Mouse (Mus musculus): ENCODE measurements around the gene Zc3hav1. TPM values are rescaled to one million over a fixed set of nuclear protein-coding genes. Genes with fewer than 3 reads are reported as not detected.

Gene Zc3hav1
- polyA plus RNA-seq (2012; rRNA removed): 14.9 and 34.7 TPM in 2 replicates

DNA sequence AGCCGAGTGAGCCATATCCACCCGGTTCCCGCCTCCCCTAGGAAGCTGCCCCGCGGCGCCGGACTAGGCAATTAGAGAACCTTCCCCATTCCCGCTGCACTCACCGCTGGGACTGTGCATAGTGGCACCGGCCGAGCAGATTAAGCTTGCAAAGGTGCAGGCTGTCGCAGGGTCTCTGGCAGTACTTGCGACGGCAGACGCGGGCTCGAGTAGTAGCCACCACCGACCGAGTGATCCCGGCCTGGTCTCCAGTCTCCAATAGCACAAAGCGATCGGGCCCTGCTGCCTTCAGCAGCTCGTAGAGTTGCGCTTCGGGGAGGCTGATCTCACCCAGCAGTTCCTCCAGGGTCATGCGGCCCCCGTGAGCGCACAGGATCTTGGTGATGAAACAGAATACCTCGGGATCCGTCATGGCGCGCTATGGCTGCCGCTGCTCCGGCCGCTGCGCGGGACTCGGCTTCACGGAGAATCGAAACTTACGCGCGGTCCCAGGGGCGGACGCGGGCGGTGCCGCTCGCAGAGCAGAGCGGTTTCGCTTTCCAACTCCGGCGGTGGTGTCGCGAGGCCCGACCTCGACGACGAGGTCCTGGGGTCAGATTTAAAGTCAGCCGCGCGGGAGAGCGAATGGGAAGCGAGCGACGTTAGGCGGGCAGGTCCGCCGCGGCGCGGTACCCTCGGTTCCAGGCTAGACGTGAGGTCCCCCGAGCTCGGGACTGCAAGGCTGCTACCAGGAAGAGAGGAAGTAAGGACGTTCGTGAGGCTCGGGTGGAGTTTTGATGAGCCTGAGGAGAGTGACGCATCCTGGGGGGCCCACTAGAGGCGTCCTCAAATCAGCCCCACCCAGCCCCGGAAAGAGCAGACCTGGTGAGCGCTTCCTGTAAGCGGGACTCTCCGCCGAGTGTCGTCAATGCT is at the start of gene Zc3hav1:
TSS of gene Zc3hav1 (minus strand) at position 793 of the 912 bp plus-strand sequence.
- no peak for TF ChIP-seq CTCF (IDR thresholded peaks at IDR 0.05; ENCODE audit: extremely low read depth, insufficient read length, insufficient replicate concordance, low read depth, low read length)
- TF ChIP-seq POLR2A (IDR thresholded peaks at IDR 0.05; ENCODE audit: low read depth, low read length): peak; percentile 72
- Histone ChIP-seq H3K27me3 (ENCODE audit: control insufficient read depth, insufficient read depth, low read length) (no peaks in the 10 kb centered on the region), H3K36me3 (ENCODE audit: control insufficient read depth, insufficient read depth, low read length) (no peaks in the 10 kb centered on the region), H3K4me1 (ENCODE audit: control insufficient read depth, insufficient read depth, insufficient read length, low read length) (peaks cover 14% of the 10 kb centered on the region; the same call in 1 of the 2 replicates), H3K27ac (ENCODE audit: insufficient read depth, low read depth, low read length) (peak within 1 kb of the TSS; percentile 97), H3K4me3 (ENCODE audit: low read depth, low read length) (peak within 1 kb of the TSS; percentile 70)
- under 1% methylated on average over 87 of the region's 87 CpGs for WGBS

DNA sequence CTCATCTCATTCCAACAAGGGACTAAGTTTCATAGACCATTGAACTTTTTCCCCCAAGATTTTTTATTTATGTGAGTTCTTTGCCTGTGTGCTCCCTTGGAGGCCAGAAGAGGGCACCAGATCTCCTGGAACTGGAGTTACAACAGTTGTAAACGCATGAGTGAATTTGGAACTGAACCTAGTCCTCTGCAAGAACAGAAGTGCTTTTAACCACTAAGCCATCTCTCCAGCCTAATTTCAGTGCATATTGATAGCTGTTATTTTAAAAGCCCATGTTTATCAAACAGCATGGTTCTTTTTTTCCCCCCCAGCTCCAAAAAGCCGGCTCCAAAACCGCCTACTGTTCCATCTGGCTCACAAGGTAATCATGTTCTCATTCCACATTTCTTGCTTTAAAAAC is 35.3 kb upstream of the Zc3hav1 start:
- no peak for TF ChIP-seq CTCF (IDR thresholded peaks at IDR 0.05; ENCODE audit: extremely low read depth, insufficient read length, insufficient replicate concordance, low read depth, low read length)
- no peak for TF ChIP-seq POLR2A (IDR thresholded peaks at IDR 0.05; ENCODE audit: low read depth, low read length)
- Histone ChIP-seq H3K27me3 (ENCODE audit: control insufficient read depth, insufficient read depth, low read length) (no peaks in the 10 kb centered on the region), H3K27ac (ENCODE audit: insufficient read depth, low read depth, low read length) (no peak overlapping the region), H3K4me3 (ENCODE audit: low read depth, low read length) (no peak overlapping the region), H3K4me1 (ENCODE audit: control insufficient read depth, insufficient read depth, insufficient read length, low read length) (no peaks in the 10 kb centered on the region), H3K36me3 (ENCODE audit: control insufficient read depth, insufficient read depth, low read length) (no peaks in the 10 kb centered on the region)
- 78% methylated on average over 3 of the region's 3 CpGs for WGBS

DNA sequence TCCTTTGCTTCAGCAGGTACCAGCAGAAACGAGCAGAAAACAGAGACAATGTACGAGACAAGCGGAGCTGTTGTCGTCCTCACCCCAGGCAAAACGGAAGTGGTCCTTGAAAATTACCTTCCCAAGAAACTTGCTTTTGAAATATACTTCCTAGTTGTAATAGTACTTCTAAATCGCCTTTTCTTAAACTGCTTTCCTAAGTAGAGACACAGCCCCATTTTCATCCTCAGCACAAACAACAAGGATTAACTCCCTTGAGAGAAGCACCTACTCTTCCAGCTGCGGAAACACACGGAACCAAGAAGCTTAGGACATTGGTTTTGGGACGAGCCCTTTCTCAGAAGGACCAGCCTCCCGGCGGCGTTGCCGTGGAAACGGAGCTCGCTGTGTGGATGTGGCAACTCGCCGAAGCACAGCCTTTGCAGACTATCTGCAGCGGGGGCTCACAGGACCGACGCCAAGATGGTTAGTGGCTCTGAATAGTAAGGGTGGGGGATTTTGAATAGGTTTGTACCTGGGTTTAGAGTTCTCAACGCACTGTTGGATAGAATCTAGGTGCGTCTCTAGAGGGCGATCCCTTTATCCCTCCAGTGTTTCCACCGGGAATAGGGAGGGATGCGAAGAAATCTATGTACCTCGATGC is 26.8 kb upstream of the Zc3hav1 start, which contains the start of gene Ttc26:
TSS of gene Ttc26 (plus strand) at position 341 of the 643 bp plus-strand sequence.
- WGBS: under 1% methylated on average over 26 of the region's 26 CpGs
- no peak for TF ChIP-seq CTCF (IDR thresholded peaks at IDR 0.05; ENCODE audit: extremely low read depth, insufficient read length, insufficient replicate concordance, low read depth, low read length)
- TF ChIP-seq POLR2A (IDR thresholded peaks at IDR 0.05; ENCODE audit: low read depth, low read length): no peak
- H3K27me3 ChIP-seq (ENCODE audit: control insufficient read depth, insufficient read depth, low read length): no peaks in the 10 kb centered on the region
- H3K4me1 ChIP-seq (ENCODE audit: control insufficient read depth, insufficient read depth, insufficient read length, low read length): no peaks in the 10 kb centered on the region
- peak within 1 kb of the TSS; percentile 56 for H3K4me3 ChIP-seq (ENCODE audit: low read depth, low read length)
- H3K27ac ChIP-seq (ENCODE audit: insufficient read depth, low read depth, low read length): no peak within 1 kb of the TSS
- no peaks in the 10 kb centered on the region for H3K36me3 ChIP-seq (ENCODE audit: control insufficient read depth, insufficient read depth, low read length)

DNA sequence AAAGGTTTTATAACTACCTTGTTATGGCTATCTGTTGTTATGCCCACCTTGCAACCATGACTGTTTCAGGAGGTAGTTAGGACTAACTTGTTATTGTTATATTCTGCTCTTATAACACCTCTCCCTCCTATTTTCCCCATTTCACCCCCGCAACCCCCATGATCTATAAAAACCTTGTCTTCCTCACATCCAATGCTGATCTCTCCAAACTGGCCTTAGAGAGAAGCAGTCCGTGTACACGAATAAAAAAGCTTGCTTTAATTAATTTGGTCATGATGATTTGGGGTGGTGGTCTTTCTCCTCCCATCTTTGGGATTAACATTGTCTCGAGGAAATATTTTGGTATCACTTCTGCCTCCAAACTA is 26.3 kb upstream of the Zc3hav1 start:
- no peaks in the 10 kb centered on the region for H3K27me3 ChIP-seq (ENCODE audit: control insufficient read depth, insufficient read depth, low read length)
- peak overlapping the region; percentile 56; the same call in 1 of the 2 replicates for H3K4me3 ChIP-seq (ENCODE audit: low read depth, low read length)
- H3K27ac ChIP-seq (ENCODE audit: insufficient read depth, low read depth, low read length): no peak overlapping the region
- TF ChIP-seq CTCF (IDR thresholded peaks at IDR 0.05; ENCODE audit: extremely low read depth, insufficient read length, insufficient replicate concordance, low read depth, low read length) (no peak), POLR2A (IDR thresholded peaks at IDR 0.05; ENCODE audit: low read depth, low read length) (no peak)
- WGBS: 1% methylated on average over 4 of the region's 4 CpGs
- H3K4me1 ChIP-seq (ENCODE audit: control insufficient read depth, insufficient read depth, insufficient read length, low read length): no peaks in the 10 kb centered on the region
- no peaks in the 10 kb centered on the region for H3K36me3 ChIP-seq (ENCODE audit: control insufficient read depth, insufficient read depth, low read length)

DNA sequence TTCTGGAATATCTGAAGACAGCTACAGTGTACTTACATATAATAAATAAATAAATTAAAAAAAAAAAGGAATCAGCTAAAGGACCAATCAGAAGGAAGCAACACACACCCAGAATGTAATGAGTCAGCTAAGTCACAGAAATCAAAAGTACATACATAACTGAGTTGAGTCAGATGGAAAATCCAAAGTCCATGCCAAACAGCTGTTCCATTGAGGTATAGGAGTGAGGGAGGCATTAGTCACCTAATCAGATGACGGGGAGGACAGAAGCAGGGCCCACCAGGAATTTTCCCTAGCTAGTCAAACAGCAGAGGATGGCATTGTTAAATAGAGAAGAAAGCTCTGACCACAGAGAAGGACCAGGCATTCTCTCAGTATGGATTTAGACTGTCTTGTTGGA is 19.9 kb upstream of the Zc3hav1 start:
- 28% methylated on average over 1 of the region's 1 CpGs for WGBS
- Histone ChIP-seq H3K27me3 (ENCODE audit: control insufficient read depth, insufficient read depth, low read length) (no peaks in the 10 kb centered on the region), H3K36me3 (ENCODE audit: control insufficient read depth, insufficient read depth, low read length) (no peaks in the 10 kb centered on the region), H3K4me3 (ENCODE audit: low read depth, low read length) (no peak overlapping the region), H3K27ac (ENCODE audit: insufficient read depth, low read depth, low read length) (peak overlapping the region; percentile 14; the same call in 1 of the 2 replicates), H3K4me1 (ENCODE audit: control insufficient read depth, insufficient read depth, insufficient read length, low read length) (peaks cover 2% of the 10 kb centered on the region; the same call in 1 of the 2 replicates)
- no peak for TF ChIP-seq POLR2A (IDR thresholded peaks at IDR 0.05; ENCODE audit: low read depth, low read length)
- TF ChIP-seq CTCF (IDR thresholded peaks at IDR 0.05; ENCODE audit: extremely low read depth, insufficient read length, insufficient replicate concordance, low read depth, low read length): no peak

DNA sequence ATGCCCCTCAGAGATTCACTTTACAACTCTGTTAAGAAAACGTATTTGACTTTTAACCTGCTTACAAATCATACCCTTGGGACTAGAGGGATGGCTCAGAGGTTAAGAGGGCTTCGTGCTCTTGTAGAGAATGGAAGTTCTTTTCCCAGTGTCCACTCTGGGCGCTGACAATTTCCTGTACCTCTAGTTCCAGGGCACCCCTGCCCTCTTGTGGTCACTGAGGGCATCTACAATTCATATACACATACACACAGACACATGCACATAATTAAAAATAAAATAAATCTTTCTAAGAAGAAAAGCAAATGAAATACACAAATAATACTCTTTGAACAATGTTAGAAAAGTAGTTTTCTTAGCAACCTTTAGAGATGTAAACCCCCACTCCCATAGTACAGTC is 15.5 kb upstream of the Zc3hav1 start:
- 81% methylated on average over 3 of the region's 3 CpGs for WGBS
- no peaks in the 10 kb centered on the region for H3K27me3 ChIP-seq (ENCODE audit: control insufficient read depth, insufficient read depth, low read length)
- no peaks in the 10 kb centered on the region for H3K36me3 ChIP-seq (ENCODE audit: control insufficient read depth, insufficient read depth, low read length)
- no peak for TF ChIP-seq POLR2A (IDR thresholded peaks at IDR 0.05; ENCODE audit: low read depth, low read length)
- peak; percentile 20; the same call in 1 of the 2 replicates for TF ChIP-seq CTCF (IDR thresholded peaks at IDR 0.05; ENCODE audit: extremely low read depth, insufficient read length, insufficient replicate concordance, low read depth, low read length)
- peaks cover 2% of the 10 kb centered on the region; the same call in 1 of the 2 replicates for H3K4me1 ChIP-seq (ENCODE audit: control insufficient read depth, insufficient read depth, insufficient read length, low read length)
- H3K27ac ChIP-seq (ENCODE audit: insufficient read depth, low read depth, low read length): no peak overlapping the region
- H3K4me3 ChIP-seq (ENCODE audit: low read depth, low read length): no peak overlapping the region

GRCm38 (mm10) chr6:38364121-38364520 is 9.7 kb upstream of the Zc3hav1 start:
- Histone ChIP-seq H3K4me1 (ENCODE audit: control insufficient read depth, insufficient read depth, insufficient read length, low read length) (no peaks in the 10 kb centered on the region), H3K36me3 (ENCODE audit: control insufficient read depth, insufficient read depth, low read length) (no peaks in the 10 kb centered on the region)

More at GRCm38 (mm10) chr6:38364121-38364520, 9.7 kb upstream of the Zc3hav1 start:
- Histone ChIP-seq H3K27ac (ENCODE audit: insufficient read depth, low read depth, low read length) (no peak overlapping the region), H3K27me3 (ENCODE audit: control insufficient read depth, insufficient read depth, low read length) (no peaks in the 10 kb centered on the region), H3K4me3 (ENCODE audit: low read depth, low read length) (no peak overlapping the region)
- TF ChIP-seq POLR2A (IDR thresholded peaks at IDR 0.05; ENCODE audit: low read depth, low read length) (no peak), CTCF (IDR thresholded peaks at IDR 0.05; ENCODE audit: extremely low read depth, insufficient read length, insufficient replicate concordance, low read depth, low read length) (no peak)

Measured in small intestine, adult 2 months (tissue).